10 mouse cellular contexts compared by ENCODE assay signal in the genomic region with DNA sequence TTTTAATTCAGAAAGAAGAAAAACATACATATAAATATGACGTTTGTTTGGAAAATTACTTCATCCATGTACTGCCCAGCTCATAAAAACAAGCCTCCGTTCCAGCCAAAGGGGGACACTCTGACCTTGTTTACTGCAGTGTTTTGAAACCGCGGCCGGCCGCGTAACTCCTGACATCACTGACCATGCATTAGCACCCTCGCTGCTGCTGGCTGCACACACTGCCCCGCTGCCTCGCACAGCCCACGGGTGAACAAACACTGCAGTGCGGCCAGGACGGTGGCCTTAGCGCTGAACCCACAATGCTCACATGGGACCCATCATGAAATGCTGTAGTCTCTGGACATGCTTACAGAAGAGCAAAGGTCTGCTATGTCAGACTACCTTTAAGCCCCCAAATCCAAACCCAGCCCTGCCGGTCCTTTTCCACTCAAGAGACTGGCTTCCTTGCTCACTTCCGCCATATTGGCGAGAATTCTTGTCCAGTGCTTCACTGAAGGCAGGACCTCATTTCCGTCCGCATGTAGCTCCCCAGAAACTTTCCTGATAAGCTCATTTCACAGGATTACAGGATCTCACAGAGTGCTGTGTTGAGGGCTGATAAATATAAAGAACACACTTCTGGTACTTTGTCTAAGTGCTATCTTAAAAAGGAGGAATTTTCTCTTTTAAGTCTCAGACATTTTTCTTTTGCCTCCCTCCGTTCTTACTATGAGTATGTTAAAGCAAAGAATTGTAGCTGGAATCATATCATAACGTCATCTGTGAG.
DNase-seq lines count a peak whose midpoint lies in the region; ATAC-seq and TF ChIP-seq lines count a peak whose summit lies in the region.
"Had no signal": no experiment of that assay in that cellular context is flagged by ENCODE, and none has a peak within 500 bp of the region (broad histone marks: within the 10 kb centered on the region; RNA-seq: fewer than 3 reads in every experiment).

No protein-coding gene starts in this region.

- 0 out of 2 replicates have a peak, but pooled peaks have one; percentile 17 for ATAC-seq in erythroblast, adult 5-6 weeks (replicated peaks; ENCODE audit: low FRiP score, poor library complexity, severe bottlenecking)
- ATAC-seq in CD4-positive, CD25-positive, alpha-beta regulatory T cell, adult 4 months = no peak
- ATAC-seq: forebrain, embryonic 14.5 days had no signal

- intact Hi-C loops in heart, adult 2 months (cut with DNase I) = loop anchor here (2.0 kb wide), 2 partner anchors 17 to 33 kb away; no protein-coding TSS in a partner anchor

- WGBS in heart, adult 2 months = 35% methylated on average over 21 of the region's 21 CpGs
- WGBS in midbrain, embryonic 10.5 days = 94% methylated on average over 21 of the region's 21 CpGs

- peak overlapping the region; percentile 46 for H3K4me3 ChIP-seq in heart, adult 2 months
- H3K4me3 ChIP-seq in megakaryocyte, embryonic 14.5 days (replicated peaks) = peak overlapping the region; percentile 87
- no peak overlapping the region for H3K4me3 ChIP-seq in midbrain, embryonic 10.5 days

- H3K9me3 ChIP-seq in megakaryocyte, embryonic 14.5 days = no peaks in the 10 kb centered on the region
- H3K9me3 ChIP-seq in midbrain, embryonic 10.5 days (replicated peaks) = peaks cover 11% of the 10 kb centered on the region

- peaks cover 23% of the 10 kb centered on the region for H3K36me3 ChIP-seq in heart, adult 2 months (ENCODE audit: control insufficient read depth, insufficient read depth, low read length)
- peaks cover 94% of the 10 kb centered on the region for H3K36me3 ChIP-seq in megakaryocyte, embryonic 14.5 days (replicated peaks; ENCODE audit: low read length)
- no peaks in the 10 kb centered on the region for H3K36me3 ChIP-seq in midbrain, embryonic 10.5 days

- DNase-seq in heart, adult 2 months = peak; percentile 66 to 72
- no peak for DNase-seq in heart, adult 8-10 months (ENCODE audit: low spot score)
- DNase-seq in liver = peak; percentile 45
- DNase-seq in cerebellum, adult 8-10 months = no peak
- DNase-seq in midbrain, embryonic 10.5 days (ENCODE audit: low spot score) = no peak
- DNase-seq: midbrain, embryonic 14.5 days had no signal

- peak; percentile 38; the same call in 1 of the 2 replicates for TF ChIP-seq POLR2A in heart, adult 2 months (IDR thresholded peaks at IDR 0.05; ENCODE audit: insufficient read depth, low read depth, low read length)

- H3K27ac ChIP-seq in heart, adult 2 months = peak overlapping the region; percentile 81
- H3K27ac ChIP-seq in midbrain, embryonic 10.5 days (replicated peaks) = no peak overlapping the region

- peaks cover 42% of the 10 kb centered on the region for H3K4me1 ChIP-seq in heart, adult 2 months (ENCODE audit: control insufficient read depth, insufficient read depth, low read length)
- H3K4me1 ChIP-seq in megakaryocyte, embryonic 14.5 days = peaks cover 99% of the 10 kb centered on the region
- peaks cover 15% of the 10 kb centered on the region for H3K4me1 ChIP-seq in midbrain, embryonic 10.5 days

- no peak for TF ChIP-seq CTCF in heart, adult 2 months (IDR thresholded peaks at IDR 0.05)

- H3K9ac ChIP-seq in heart, adult 2 months (ENCODE audit: low read depth, low read length) = peak overlapping the region; percentile 42

- H3K27me3 ChIP-seq in heart, adult 2 months (ENCODE audit: control insufficient read depth, insufficient read depth, low read length) = no peaks in the 10 kb centered on the region
- H3K27me3 ChIP-seq in megakaryocyte, embryonic 14.5 days (replicated peaks) = no peaks in the 10 kb centered on the region
- no peaks in the 10 kb centered on the region for H3K27me3 ChIP-seq in midbrain, embryonic 10.5 days (ENCODE audit: low read depth, poor library complexity, severe bottlenecking)

- peaks cover 11% of the 10 kb centered on the region for H3K79me2 ChIP-seq in heart, adult 2 months (replicated peaks; ENCODE audit: control insufficient read depth, insufficient read depth, low read length)

- no peak for TF ChIP-seq EP300 in heart, adult 2 months (IDR thresholded peaks at IDR 0.05; ENCODE audit: insufficient read depth, low read depth, low read length)

Comparison
In these comparisons a context has a peak if more than half of its experiments do, and no peak if none do; other contexts are left out.
1. DNase-seq: peak in heart, adult 2 months (2 of 2) and liver (single experiment); none in heart, adult 8-10 months (single experiment), cerebellum, adult 8-10 months (single experiment) and midbrain, embryonic 10.5 days (single experiment).